Mouse (Mus musculus): ENCODE measurements around the gene Irgm1. TPM values are rescaled to one million over a fixed set of nuclear protein-coding genes. Genes with fewer than 3 reads are reported as not detected.
"Not testable (repeated sequence)": the region's sequence is repeated elsewhere in the genome, so short reads cannot be mapped to it uniquely, and the experiment has no call there.

The Irgm1 gene
- polyA plus RNA-seq (2015; fragmentation: Nextera tagmentation; extraction: Ambion mirVana), result 1.6 and 1.9 TPM in 2 replicates

DNA sequence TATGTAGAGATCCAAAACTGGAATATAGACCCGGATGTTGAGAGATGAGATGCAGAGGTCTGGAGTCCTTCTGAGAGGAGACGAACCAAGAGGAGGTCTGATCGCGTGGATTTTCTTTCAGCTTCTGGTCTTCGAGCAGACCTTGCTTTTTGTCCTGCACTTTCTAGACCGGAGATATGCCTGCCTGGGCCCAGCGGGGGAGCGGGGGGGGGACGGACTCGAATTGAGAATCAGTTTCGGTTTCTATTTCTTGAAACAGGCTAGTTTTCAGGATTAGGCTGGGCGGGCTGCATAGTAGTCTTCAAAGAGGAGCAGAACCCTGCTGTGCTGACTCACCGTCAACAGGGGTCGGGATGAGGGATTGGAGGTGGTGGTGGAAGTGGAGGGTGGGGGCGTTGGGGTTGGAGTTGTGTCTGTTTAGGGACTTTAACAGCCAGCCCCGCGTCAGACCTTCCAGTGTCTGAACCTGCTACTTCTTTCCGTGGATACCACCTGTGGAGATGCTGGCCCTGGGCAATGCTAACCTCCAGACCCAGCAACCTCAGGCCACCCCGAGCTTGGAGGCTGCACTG lies at the start of gene Irgm1:
Gene Irgm1, minus strand, starts transcription at position 483 of the 572 bp plus-strand sequence.
- ATAC-seq (replicated peaks), result peak; percentile 55
- Histone ChIP-seq H3K4me3 (peak within 1 kb of the TSS; percentile 42), H3K27me3 (0 out of 2 replicates have a peak, but pooled peaks cover 4% of the 10 kb centered on the region), H3K36me3 (no peaks in the 10 kb centered on the region), H3K4me1 (peaks cover 15% of the 10 kb centered on the region), H3K4me2 (replicated peaks) (peak within 1 kb of the TSS; percentile 68), H3K9ac (replicated peaks) (peak within 1 kb of the TSS; percentile 44), H3K9me3 (no peaks in the 10 kb centered on the region), H3K27ac (replicated peaks) (0 out of 2 replicates have a peak within 1 kb of the TSS, but pooled peaks have one; percentile 9)
- under 1% methylated on average over 19 of the region's 19 CpGs for WGBS

DNA sequence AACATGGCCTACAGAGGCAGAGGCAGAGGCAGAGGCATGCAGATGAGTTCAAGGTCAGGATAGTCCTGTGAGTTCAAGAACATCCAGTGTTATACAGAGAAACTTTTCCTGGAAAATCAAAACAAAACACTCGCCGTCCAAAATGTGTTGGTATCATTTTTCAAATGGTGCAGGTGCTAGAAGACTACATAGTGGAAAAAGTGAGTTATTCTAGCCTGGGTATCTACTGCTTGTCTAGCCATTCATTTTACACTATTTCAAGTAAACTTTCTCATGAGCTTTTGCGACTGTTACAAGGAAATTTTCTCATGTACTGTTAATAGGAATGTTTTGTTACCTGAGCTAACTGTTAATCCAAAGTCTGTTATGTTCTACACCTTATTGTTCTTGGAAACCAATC lies 46.9 kb upstream of the Irgm1 start:
- Histone ChIP-seq H3K36me3 (no peaks in the 10 kb centered on the region), H3K4me1 (no peaks in the 10 kb centered on the region), H3K27ac (replicated peaks) (no peak overlapping the region), H3K4me3 (no peak overlapping the region), H3K4me2 (replicated peaks) (no peak overlapping the region), H3K9ac (replicated peaks) (no peak overlapping the region), H3K27me3 (no peaks in the 10 kb centered on the region), H3K9me3 (no peaks in the 10 kb centered on the region)
- 83% methylated on average over 3 of the region's 3 CpGs for WGBS
- no peak for ATAC-seq (replicated peaks)

DNA sequence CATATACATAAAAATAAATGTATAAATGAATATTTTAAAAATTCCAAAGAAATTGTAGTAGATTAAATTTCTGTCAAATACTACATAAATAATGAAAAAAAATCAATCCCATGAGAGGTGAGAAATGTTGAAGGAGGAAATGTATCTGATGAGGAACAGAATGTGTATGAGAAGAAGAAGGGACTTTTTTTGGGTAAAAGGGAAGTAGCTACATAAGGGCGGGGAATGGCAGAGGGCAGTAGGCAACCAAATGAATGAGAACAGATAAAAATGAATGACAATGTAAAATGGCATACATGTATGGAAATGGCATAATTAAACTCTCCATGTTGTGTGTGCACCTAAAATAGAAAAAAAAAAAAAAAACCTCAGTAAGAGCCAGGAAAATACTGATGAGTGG lies 42.1 kb upstream of the Irgm1 start:
- Histone ChIP-seq H3K27ac (replicated peaks) (no peak overlapping the region), H3K27me3 (no peaks in the 10 kb centered on the region), H3K36me3 (no peaks in the 10 kb centered on the region), H3K4me1 (no peaks in the 10 kb centered on the region), H3K9me3 (no peaks in the 10 kb centered on the region), H3K4me3 (no peak overlapping the region), H3K4me2 (replicated peaks) (no peak overlapping the region), H3K9ac (replicated peaks) (no peak overlapping the region)
- ATAC-seq (replicated peaks), result no peak
- 97% methylated on average over 1 of the region's 1 CpGs for WGBS

DNA sequence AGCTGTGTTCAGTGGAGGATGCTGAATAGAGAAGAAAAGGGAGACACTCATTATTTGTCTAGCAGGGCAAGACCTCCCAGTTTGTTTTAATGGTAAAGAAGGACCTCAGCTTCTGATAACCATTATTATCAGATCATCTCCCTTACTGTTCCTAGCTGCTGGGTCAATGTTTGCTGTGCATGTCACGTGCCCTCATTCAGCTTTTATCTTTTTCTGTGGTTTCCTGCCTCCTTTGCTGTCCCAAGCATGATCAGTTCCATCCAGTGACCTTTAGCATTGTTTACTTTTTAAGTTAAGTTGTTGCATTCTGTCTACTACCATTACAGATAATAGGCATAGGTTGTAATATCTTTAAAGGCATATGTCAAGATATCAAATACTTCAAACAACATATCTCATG lies 37.0 kb upstream of the Irgm1 start:
- H3K9ac ChIP-seq (replicated peaks), result no peak overlapping the region
- no peak overlapping the region for H3K4me3 ChIP-seq
- H3K36me3 ChIP-seq, result no peaks in the 10 kb centered on the region
- ATAC-seq (replicated peaks), result no peak
- no peak overlapping the region for H3K27ac ChIP-seq (replicated peaks)
- WGBS, result 65% methylated on average over 1 of the region's 1 CpGs
- no peaks in the 10 kb centered on the region for H3K27me3 ChIP-seq
- H3K4me2 ChIP-seq (replicated peaks), result no peak overlapping the region
- H3K9me3 ChIP-seq, result no peaks in the 10 kb centered on the region
- no peaks in the 10 kb centered on the region for H3K4me1 ChIP-seq

DNA sequence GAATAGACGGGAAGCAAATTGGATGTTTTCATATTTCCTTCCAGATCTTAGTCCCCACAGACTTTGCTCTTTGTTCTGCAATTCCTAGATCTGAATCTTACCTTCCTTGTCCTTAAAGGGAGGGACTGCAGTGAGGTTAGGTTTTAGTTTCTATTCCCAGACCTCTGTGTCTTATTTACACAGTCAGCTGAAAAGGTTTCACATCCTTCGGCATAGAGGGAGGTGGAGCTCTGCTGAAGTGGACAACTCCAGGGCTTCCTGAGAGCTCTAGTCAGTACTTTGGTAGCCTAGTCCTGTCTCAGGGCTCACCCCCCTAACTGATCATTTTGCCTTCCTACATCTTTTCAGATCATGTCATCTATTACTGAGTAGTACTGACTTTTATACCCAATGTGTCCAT lies 30.5 kb upstream of the Irgm1 start, which contains the start of gene Gm5431:
Gene Gm5431, minus strand, starts transcription at position 194 of the 400 bp plus-strand sequence.
- Histone ChIP-seq H3K9me3 (no peaks in the 10 kb centered on the region), H3K27ac (replicated peaks) (no peak within 1 kb of the TSS), H3K9ac (replicated peaks) (no peak within 1 kb of the TSS), H3K4me1 (no peaks in the 10 kb centered on the region), H3K4me3 (no peak within 1 kb of the TSS), H3K36me3 (no peaks in the 10 kb centered on the region), H3K4me2 (replicated peaks) (no peak within 1 kb of the TSS), H3K27me3 (no peaks in the 10 kb centered on the region)
- no peak for ATAC-seq (replicated peaks)
- WGBS, result 75% methylated on average over 2 of the region's 2 CpGs

DNA sequence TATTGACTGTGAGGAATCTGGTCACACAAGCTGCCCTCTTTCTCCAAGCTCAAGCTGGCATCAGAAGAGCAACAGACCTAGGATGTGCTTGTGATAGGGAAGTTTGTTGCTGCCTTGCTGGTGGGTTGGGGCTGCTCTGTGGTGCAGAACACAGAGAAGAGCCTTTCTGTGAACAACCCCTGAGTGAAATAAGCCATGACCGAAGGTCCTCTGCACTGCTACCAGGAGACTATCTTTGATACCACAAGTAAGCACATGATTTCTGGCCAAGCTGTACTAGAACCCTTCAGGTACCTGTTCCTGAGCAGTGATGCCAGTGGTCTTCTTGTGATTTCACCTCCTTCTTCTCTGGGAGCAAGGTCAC lies 30.1 kb upstream of the Irgm1 start:
- not testable (repeated sequence) for H3K9me3 ChIP-seq; H3K36me3 ChIP-seq; H3K4me1 ChIP-seq; ATAC-seq (replicated peaks); H3K4me2 ChIP-seq (replicated peaks); H3K4me3 ChIP-seq; H3K9ac ChIP-seq (replicated peaks); H3K27ac ChIP-seq (replicated peaks); H3K27me3 ChIP-seq
- WGBS, result 93% methylated on average over 1 of the region's 1 CpGs

DNA sequence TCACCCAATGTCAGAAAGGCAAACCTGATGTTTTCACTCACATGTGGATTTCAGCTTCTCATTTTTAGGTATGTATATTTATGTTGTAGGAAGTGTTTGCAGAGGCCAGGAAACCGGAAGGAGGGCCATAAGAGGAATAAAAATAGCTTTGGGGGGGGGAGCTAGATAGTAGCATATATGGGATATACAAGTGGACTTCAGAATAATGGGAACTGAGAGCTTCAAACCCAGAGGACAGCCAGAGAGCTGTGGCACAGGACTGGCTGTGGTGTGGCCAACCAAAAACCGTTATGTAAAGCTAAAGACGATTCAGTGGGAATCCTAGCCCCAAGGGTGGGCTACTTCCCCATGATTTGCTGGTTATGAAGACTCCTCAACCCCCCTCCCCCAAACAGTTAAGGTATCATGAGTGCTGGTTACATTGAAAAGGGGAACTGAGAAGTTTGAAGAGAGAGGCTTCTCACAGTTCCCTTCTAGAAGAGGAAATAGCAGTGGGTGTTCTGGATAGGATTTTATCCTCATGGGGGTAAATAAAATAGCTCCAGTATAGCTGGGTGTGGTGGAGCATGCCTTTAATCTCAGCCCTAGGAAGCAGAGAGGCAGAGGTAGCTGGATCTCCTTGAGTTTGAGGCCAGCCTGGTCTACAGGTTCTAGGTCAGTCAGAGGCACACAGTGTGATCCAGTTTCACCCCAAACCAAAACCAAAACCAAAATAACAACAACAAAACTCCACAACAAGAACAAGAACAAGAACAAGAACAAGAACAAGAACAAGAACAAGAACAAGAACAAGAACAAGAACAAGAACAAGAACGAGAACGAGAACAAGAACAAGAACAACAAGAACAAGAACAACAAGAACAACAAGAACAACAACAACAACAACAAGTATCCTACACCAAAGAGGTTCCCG lies 29.4 kb upstream of the Irgm1 start:
- not testable (repeated sequence) for H3K4me3 ChIP-seq; H3K27me3 ChIP-seq; H3K27ac ChIP-seq (replicated peaks); H3K4me2 ChIP-seq (replicated peaks); ATAC-seq (replicated peaks); H3K9ac ChIP-seq (replicated peaks); H3K9me3 ChIP-seq; H3K36me3 ChIP-seq; H3K4me1 ChIP-seq
- WGBS, result 86% methylated on average over 6 of the region's 6 CpGs

DNA sequence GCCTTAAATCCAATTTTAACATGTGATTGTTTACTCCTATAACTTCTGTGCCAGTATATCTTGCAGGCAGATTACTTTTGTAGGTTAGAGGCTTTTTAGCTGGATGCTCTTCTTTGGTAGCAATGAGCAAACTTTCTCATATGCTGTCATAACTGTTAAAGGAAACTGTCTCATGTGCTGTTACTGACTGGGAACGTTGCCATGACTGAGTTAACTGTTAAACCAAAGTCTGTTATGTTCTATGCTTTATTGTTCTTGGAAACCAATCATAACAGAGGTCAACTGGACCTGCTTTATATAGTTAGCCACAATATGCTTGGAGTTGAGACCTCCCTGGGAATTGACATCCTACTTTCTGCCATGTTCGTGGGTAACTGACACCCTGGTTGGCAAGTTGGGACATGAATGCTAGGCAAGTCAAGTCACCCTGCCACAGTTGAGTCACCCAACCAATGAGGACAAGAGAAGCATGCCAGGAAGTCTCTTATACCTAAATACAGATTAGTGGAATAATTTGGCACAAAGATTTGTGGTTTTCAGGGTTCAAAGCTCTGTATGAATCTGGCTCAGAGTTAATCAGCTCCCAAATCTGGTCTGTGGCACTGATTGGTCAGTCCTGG lies 27.4 kb upstream of the Irgm1 start:
- Histone ChIP-seq H3K27ac (replicated peaks) (no peak overlapping the region), H3K4me2 (replicated peaks) (no peak overlapping the region), H3K27me3 (no peaks in the 10 kb centered on the region), H3K9me3 (no peaks in the 10 kb centered on the region), H3K9ac (replicated peaks) (no peak overlapping the region), H3K4me3 (no peak overlapping the region), H3K36me3 (no peaks in the 10 kb centered on the region), H3K4me1 (no peaks in the 10 kb centered on the region)
- ATAC-seq (replicated peaks), result no peak
- 58% methylated on average over 2 of the region's 2 CpGs for WGBS

DNA sequence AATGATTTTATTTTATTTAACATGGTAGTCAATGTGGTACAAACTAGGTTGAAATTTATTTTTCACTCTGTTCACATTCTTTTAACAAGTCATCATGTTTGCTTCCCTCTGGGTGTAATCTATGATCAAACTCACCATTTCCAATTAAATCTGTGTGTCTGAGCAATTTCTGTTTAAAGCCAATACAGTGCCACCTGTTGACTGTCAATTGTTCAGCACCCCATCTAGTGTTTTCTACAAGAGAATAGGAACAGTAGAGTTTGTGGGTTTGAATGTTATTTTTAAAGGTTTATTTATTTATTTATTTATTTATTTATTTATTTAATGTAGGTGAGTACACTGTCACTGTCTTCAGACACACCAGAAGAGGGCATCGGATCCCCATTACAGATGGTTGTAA lies 5.2 kb upstream of the Irgm1 start:
- Histone ChIP-seq H3K27me3 (0 out of 2 replicates have a peak, but pooled peaks cover 4% of the 10 kb centered on the region), H3K27ac (replicated peaks) (no peak overlapping the region), H3K9me3 (no peaks in the 10 kb centered on the region), H3K4me1 (peaks cover 6% of the 10 kb centered on the region), H3K4me2 (replicated peaks) (no peak overlapping the region), H3K9ac (replicated peaks) (no peak overlapping the region), H3K4me3 (no peak overlapping the region), H3K36me3 (no peaks in the 10 kb centered on the region)
- 94% methylated on average over 1 of the region's 1 CpGs for WGBS
- no peak for ATAC-seq (replicated peaks)

DNA sequence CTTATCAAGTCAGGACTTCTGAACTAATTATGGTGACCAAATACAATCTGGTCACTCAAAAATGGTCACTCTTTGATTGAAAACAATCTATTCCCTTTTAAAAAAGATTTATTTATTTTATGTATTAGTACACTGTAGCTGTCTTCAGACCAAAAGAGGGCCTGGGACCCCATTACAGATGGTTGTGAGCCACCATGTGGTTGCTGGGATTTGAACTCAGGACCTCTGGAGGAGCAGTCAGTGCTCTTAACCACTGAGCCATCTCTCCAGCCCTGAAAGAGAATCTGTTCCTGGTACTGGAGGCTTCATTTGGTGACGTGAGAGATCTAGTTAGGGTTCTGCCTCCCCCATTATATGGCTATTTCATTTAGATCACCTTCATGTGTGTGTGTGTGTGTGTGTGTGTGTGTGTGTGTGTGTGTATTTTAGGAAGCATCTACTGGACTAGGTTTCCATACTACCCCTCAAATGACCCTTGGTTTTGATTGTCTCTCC lies 3.9 kb upstream of the Irgm1 start:
- H3K4me3 ChIP-seq; H3K9ac ChIP-seq (replicated peaks); H3K9me3 ChIP-seq; H3K27me3 ChIP-seq; H3K36me3 ChIP-seq; H3K27ac ChIP-seq (replicated peaks); ATAC-seq (replicated peaks); H3K4me2 ChIP-seq (replicated peaks): not testable (repeated sequence)
- H3K4me1 ChIP-seq, result peaks cover 15% of the 10 kb centered on the region
- WGBS, result 76% methylated on average over 1 of the region's 1 CpGs

DNA sequence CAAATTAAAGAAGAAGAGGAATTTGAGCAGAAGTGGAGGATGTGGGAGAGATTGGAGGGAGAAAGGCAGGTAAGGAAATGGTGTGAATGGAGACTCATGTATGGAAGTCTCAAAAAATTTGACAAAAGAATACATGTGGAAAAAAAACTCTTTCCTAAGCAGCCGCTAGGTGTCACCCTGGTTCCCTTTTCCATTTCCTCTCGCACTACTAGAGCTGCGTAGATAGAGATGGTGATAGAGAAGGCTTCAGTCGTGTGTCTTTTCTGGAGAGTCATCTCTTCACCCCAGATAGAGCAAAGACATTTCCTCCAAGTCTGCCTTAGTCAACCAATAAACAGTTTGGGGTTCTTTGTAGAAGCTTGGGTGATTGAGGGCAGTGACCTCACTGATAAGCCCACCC lies 3.0 kb upstream of the Irgm1 start:
- Histone ChIP-seq H3K4me2 (replicated peaks) (no peak overlapping the region), H3K36me3 (no peaks in the 10 kb centered on the region), H3K27ac (replicated peaks) (no peak overlapping the region), H3K9me3 (no peaks in the 10 kb centered on the region), H3K4me1 (peaks cover 15% of the 10 kb centered on the region), H3K9ac (replicated peaks) (no peak overlapping the region), H3K4me3 (no peak overlapping the region), H3K27me3 (0 out of 2 replicates have a peak, but pooled peaks cover 4% of the 10 kb centered on the region)
- peak; percentile 75; the same call in 1 of the 2 replicates for ATAC-seq (replicated peaks)
- 0% methylated on average over 4 of the region's 4 CpGs for WGBS
